Mouse (Mus musculus) hindbrain, embryonic 11.5 days (tissue): ENCODE results near the gene Plpp3. TPM values are rescaled to one million over a fixed set of nuclear protein-coding genes. Genes with fewer than 3 reads are reported as not detected.
A peak's percentile ranks its signal among the peaks of the same experiment; 100 is the strongest.

Source experiments
- ATAC-seq: fragments of 200-750 bp; cut with Nextera tagmentation; 2 replicates; pipeline ENCODE4 v1.8.0; 2017; ENCODE audit warnings: mild to moderate bottlenecking, moderate TSS enrichment, moderate library complexity; ENCODE audit not compliant: low FRiP score
- DNase-seq: peaks from one replicate; pipeline ENCODE4 v3.0.0-alpha.2; 2015; ENCODE audit warnings: low spot score
- H3K27ac ChIP-seq: fragments of 300-500 bp; sonication (generic); 2 replicates; pipeline ENCODE4 v1.5.1; 2014; ENCODE audit warnings: mild to moderate bottlenecking, low read depth, low read length
- H3K27me3 ChIP-seq: fragments of 300-500 bp; sonication (generic); 2 replicates; pipeline ENCODE4 v1.6.1; 2014; ENCODE audit warnings: mild to moderate bottlenecking, low read length, moderate library complexity, mixed read lengths; ENCODE audit not compliant: control insufficient read depth, insufficient read depth
- H3K36me3 ChIP-seq: fragments of 300-500 bp; sonication (generic); 2 replicates; pipeline ENCODE4 v1.6.1; 2014; ENCODE audit warnings: mild to moderate bottlenecking, low read length, moderate library complexity, mixed read lengths; ENCODE audit not compliant: control insufficient read depth, insufficient read depth
- H3K4me1 ChIP-seq: fragments of 300-500 bp; sonication (generic); replicated peaks from 2 replicates; pipeline ENCODE4 v1.6.1; 2014; ENCODE audit warnings: low read length, mixed read lengths; ENCODE audit not compliant: control insufficient read depth, insufficient read depth
- H3K4me2 ChIP-seq: fragments of 300-500 bp; sonication (generic); replicated peaks from 2 replicates; pipeline ENCODE4 v1.6.1; 2014; ENCODE audit warnings: mild to moderate bottlenecking, low read depth, low read length
- H3K4me3 ChIP-seq: fragments of 300-500 bp; sonication (generic); 2 replicates; pipeline ENCODE4 v1.5.1; 2014; ENCODE audit warnings: low read depth, low read length
- H3K9ac ChIP-seq: fragments of 300-500 bp; sonication (generic); 2 replicates; pipeline ENCODE4 v1.6.1; 2014; ENCODE audit warnings: low read depth, low read length
- H3K9me3 ChIP-seq: fragments of 300-500 bp; sonication (generic); 2 replicates; pipeline ENCODE4 v1.6.1; 2016; ENCODE audit warnings: low read length; ENCODE audit not compliant: control insufficient read depth
- WGBS: fragments of 180-500 bp; shearing (Covaris S2); extraction: QIAGEN DNeasy Blood & Tissue Kit; methylation state at CpG from one replicate; pipeline ENCODE4 v1.1.7; 2014; 5-methylcytosine and 5-hydroxymethylcytosine counted together
- polyA plus RNA-seq: library from polyadenylated mRNA; unstranded; fragments of >200 nt; fragmentation: Nextera tagmentation; extraction: Ambion mirVana; gene quantifications from 2 replicates; pipeline ENCODE4 v1.2.1, GENCODE M21; 2014

The Plpp3 gene
- polyA plus RNA-seq, 1 experiment from 2014 or later = 52.7 TPM

- DNase-seq (no peak), ATAC-seq (no peak)
- H3K4me3 ChIP-seq = no peak overlapping the region
- no peak overlapping the region for H3K27ac ChIP-seq
- no peak overlapping the region for H3K4me2 ChIP-seq
- no peaks in the 10 kb centered on the region for H3K27me3 ChIP-seq
- no peaks in the 10 kb centered on the region for H3K36me3 ChIP-seq
- no peak overlapping the region for H3K9ac ChIP-seq
- WGBS = 67% methylated on average over 6 of the region's 6 CpGs
- no peaks in the 10 kb centered on the region for H3K9me3 ChIP-seq
- H3K4me1 ChIP-seq = peaks cover 3% of the 10 kb centered on the region
Observed at GRCm38 (mm10) chr4:105162014-105162413, 4.9 kb downstream of the Plpp3 start.

- H3K27me3 ChIP-seq = no peaks in the 10 kb centered on the region
Observed at GRCm38 (mm10) chr4:105162676-105163075, 5.5 kb downstream of the Plpp3 start.

GRCm38 (mm10) chr4:105163981-105164411 is 6.8 kb downstream of the Plpp3 start:
- no peak overlapping the region for H3K4me2 ChIP-seq
- H3K9ac ChIP-seq = no peak overlapping the region
- no peak overlapping the region for H3K27ac ChIP-seq
- no peaks in the 10 kb centered on the region for H3K27me3 ChIP-seq
- no peaks in the 10 kb centered on the region for H3K36me3 ChIP-seq
- no peak for ATAC-seq
- no peaks in the 10 kb centered on the region for H3K9me3 ChIP-seq
- DNase-seq = no peak
- 73% methylated on average over 4 of the region's 4 CpGs for WGBS
- no peak overlapping the region for H3K4me3 ChIP-seq
- peaks cover 9% of the 10 kb centered on the region for H3K4me1 ChIP-seq

More at GRCm38 (mm10) chr4:105162676-105163075, 5.5 kb downstream of the Plpp3 start:
- no peak overlapping the region for H3K27ac ChIP-seq
- ATAC-seq (no peak), DNase-seq (no peak)
- H3K4me1 ChIP-seq = peaks cover 3% of the 10 kb centered on the region
- no peaks in the 10 kb centered on the region for H3K36me3 ChIP-seq
- 75% methylated on average over 2 of the region's 2 CpGs for whole genome bisulfite sequencing
- no peaks in the 10 kb centered on the region for H3K9me3 ChIP-seq
- no peak overlapping the region for H3K4me3 ChIP-seq
- no peak overlapping the region for H3K9ac ChIP-seq
- no peak overlapping the region for H3K4me2 ChIP-seq

GRCm38 (mm10) chr4:105164952-105165351 is 7.8 kb downstream of the Plpp3 start:
- Histone ChIP-seq H3K4me2 (no peak overlapping the region), H3K9me3 (no peaks in the 10 kb centered on the region), H3K4me3 (no peak overlapping the region), H3K9ac (no peak overlapping the region), H3K27ac (no peak overlapping the region), H3K36me3 (no peaks in the 10 kb centered on the region), H3K4me1 (peaks cover 15% of the 10 kb centered on the region), H3K27me3 (no peaks in the 10 kb centered on the region)
- WGBS = 95% methylated on average over 6 of the region's 6 CpGs
- DNase-seq (no peak), ATAC-seq (no peak)

- DNase-seq = peak; percentile 49
- Histone ChIP-seq H3K27me3 (no peaks in the 10 kb centered on the region), H3K9ac (no peak overlapping the region), H3K9me3 (no peaks in the 10 kb centered on the region), H3K4me2 (peak overlapping the region; percentile 26; the same call in 1 of the 2 replicates), H3K36me3 (no peaks in the 10 kb centered on the region), H3K4me1 (peaks cover 15% of the 10 kb centered on the region), H3K4me3 (no peak overlapping the region), H3K27ac (peak overlapping the region; percentile 85)
- 24% methylated on average over 7 of the region's 7 CpGs for WGBS
- ATAC-seq = peak; percentile 44
Observed at GRCm38 (mm10) chr4:105169093-105169571, 12.0 kb downstream of the Plpp3 start.

GRCm38 (mm10) chr4:105169826-105170810 is 13.0 kb downstream of the Plpp3 start:
- 34% methylated on average over 16 of the region's 16 CpGs for WGBS
- H3K36me3 ChIP-seq = no peaks in the 10 kb centered on the region
- H3K9me3 ChIP-seq = no peaks in the 10 kb centered on the region
- H3K4me1 ChIP-seq = peaks cover 17% of the 10 kb centered on the region
- DNase-seq (peak; percentile 46), ATAC-seq (peak; percentile 42)
- peak overlapping the region; percentile 85 for H3K27ac ChIP-seq
- H3K27me3 ChIP-seq = no peaks in the 10 kb centered on the region
- H3K4me2 ChIP-seq = peak overlapping the region; percentile 26
- no peak overlapping the region for H3K9ac ChIP-seq
- H3K4me3 ChIP-seq = no peak overlapping the region

GRCm38 (mm10) chr4:105170811-105171401 is 13.8 kb downstream of the Plpp3 start:
- H3K4me3 ChIP-seq = no peak overlapping the region
- no peaks in the 10 kb centered on the region for H3K9me3 ChIP-seq
- no peaks in the 10 kb centered on the region for H3K36me3 ChIP-seq
- no peaks in the 10 kb centered on the region for H3K27me3 ChIP-seq
- WGBS = 23% methylated on average over 9 of the region's 9 CpGs
- peak; percentile 63 for DNase-seq
- peak overlapping the region; percentile 85 for H3K27ac ChIP-seq
- peak overlapping the region; percentile 17 for H3K4me2 ChIP-seq
- peak; percentile 87 for ATAC-seq
- H3K4me1 ChIP-seq = peaks cover 17% of the 10 kb centered on the region
- H3K9ac ChIP-seq = no peak overlapping the region

GRCm38 (mm10) chr4:105171432-105171831 is 14.3 kb downstream of the Plpp3 start:
- Histone ChIP-seq H3K9ac (no peak overlapping the region), H3K9me3 (no peaks in the 10 kb centered on the region), H3K4me1 (peaks cover 17% of the 10 kb centered on the region), H3K27ac (peak overlapping the region; percentile 85), H3K27me3 (no peaks in the 10 kb centered on the region), H3K4me2 (peak overlapping the region; percentile 17), H3K36me3 (no peaks in the 10 kb centered on the region), H3K4me3 (no peak overlapping the region)
- DNase-seq (no peak), ATAC-seq (no peak)
- WGBS = 57% methylated on average over 3 of the region's 3 CpGs
